Mouse (Mus musculus) liver, embryonic 14.5 days (tissue): ENCODE results near the gene Rragd. TPM values are rescaled to one million over a fixed set of nuclear protein-coding genes. Genes with fewer than 3 reads are reported as not detected.

Experiments
- ATAC-seq: fragments of 200-750 bp; cut with Nextera tagmentation; 2 replicates; pipeline ENCODE4 v1.8.0; 2017; ENCODE audit warnings: moderate number of reproducible peaks, mild to moderate bottlenecking, moderate library complexity; ENCODE audit not compliant: insufficient read depth
- DNase-seq, 3 experiments: peaks; one replicate each; pipeline ENCODE4 v3.0.0-alpha.2; 2012 to 2013; ENCODE audit warnings: low read depth in 3 of 3, low spot score in 3 of 3
- H3K27ac ChIP-seq: fragments of 300-500 bp; sonication (generic); 2 replicates; pipeline ENCODE4 v1.5.1; 2014; ENCODE audit warnings: moderate library complexity, mild to moderate bottlenecking, control low read depth, inconsistent platforms
- H3K27me3 ChIP-seq: fragments of 300-500 bp; sonication (generic); 2 replicates; pipeline ENCODE4 v1.6.1; 2014; ENCODE audit warnings: mild to moderate bottlenecking, low read length, moderate library complexity; ENCODE audit not compliant: control insufficient read depth, insufficient read depth
- H3K36me3 ChIP-seq: fragments of 300-500 bp; sonication (generic); replicated peaks from 2 replicates; pipeline ENCODE4 v1.6.1; 2014; ENCODE audit warnings: low read depth; ENCODE audit not compliant: control insufficient read depth, insufficient read depth
- H3K4me1 ChIP-seq, 2 experiments: fragments of 200-500 bp in 1 of 2; fragments of 300-500 bp in 1 of 2; sonication (generic) in 1 of 2; replicated peaks; 2 replicates each; pipeline ENCODE4 v1.6.1; 2012 to 2014; ENCODE audit warnings: antibody characterized with exemption in 1 of 2, inconsistent platforms in 1 of 2, low read length in 1 of 2; ENCODE audit not compliant: control insufficient read depth in 2 of 2, insufficient read depth in 2 of 2
- H3K4me2 ChIP-seq: fragments of 300-500 bp; sonication (generic); 2 replicates; pipeline ENCODE4 v1.6.1; 2014; ENCODE audit warnings: low read depth, mild to moderate bottlenecking, control low read depth, moderate library complexity
- H3K4me3 ChIP-seq, 2 experiments: fragments of 200-500 bp in 1 of 2; fragments of 300-500 bp in 1 of 2; sonication (generic) in 1 of 2; 2 replicates each; pipeline ENCODE4 v1.5.1; 2012 to 2014; ENCODE audit warnings: low read depth in 2 of 2, low read length in 2 of 2, mild to moderate bottlenecking in 2 of 2, control low read depth in 1 of 2, inconsistent platforms in 1 of 2, moderate library complexity in 1 of 2; ENCODE audit not compliant: insufficient read depth in 1 of 2
- H3K9ac ChIP-seq: fragments of 300-500 bp; sonication (generic); replicated peaks from 2 replicates; pipeline ENCODE4 v1.6.1; 2014; ENCODE audit warnings: mild to moderate bottlenecking, control low read depth, moderate library complexity
- H3K9me3 ChIP-seq: fragments of 300-500 bp; sonication (generic); 2 replicates; pipeline ENCODE4 v1.6.1; 2016; ENCODE audit warnings: low read length, mixed read lengths; ENCODE audit not compliant: control insufficient read depth
- CTCF ChIP-seq: IDR thresholded peaks from 2 replicates; pipeline ENCODE4 v1.5.1; 2016; ENCODE audit warnings: antibody characterized with exemption, low read depth, control low read depth
- EP300 ChIP-seq: IDR thresholded peaks from 2 replicates; pipeline ENCODE4 v1.6.1; 2016; ENCODE audit warnings: antibody characterized with exemption, low read depth
- whole genome bisulfite sequencing: fragments of 180-500 bp; shearing (Covaris S2); extraction: QIAGEN DNeasy Blood & Tissue Kit; methylation state at CpG from one replicate; pipeline ENCODE4 v1.1.7; 2014; ENCODE audit not compliant: insufficient replicate concordance; 5-methylcytosine and 5-hydroxymethylcytosine counted together
- polyA plus RNA-seq, 2 experiments: library from polyadenylated mRNA; depleted of rRNA in 1 of 2; stranded (reverse) in 1 of 2; unstranded in 1 of 2; fragments of >200 nt; fragmentation: Nextera tagmentation in 1 of 2; extraction: Ambion mirVana in 1 of 2; gene quantifications; 2 replicates each; pipeline versions ENCODE4 v1.2.1 to v1.2.3; 2012 to 2014

Gene Rragd
- polyA plus RNA-seq, 2 experiments: 2.4 to 2.6 TPM

DNA sequence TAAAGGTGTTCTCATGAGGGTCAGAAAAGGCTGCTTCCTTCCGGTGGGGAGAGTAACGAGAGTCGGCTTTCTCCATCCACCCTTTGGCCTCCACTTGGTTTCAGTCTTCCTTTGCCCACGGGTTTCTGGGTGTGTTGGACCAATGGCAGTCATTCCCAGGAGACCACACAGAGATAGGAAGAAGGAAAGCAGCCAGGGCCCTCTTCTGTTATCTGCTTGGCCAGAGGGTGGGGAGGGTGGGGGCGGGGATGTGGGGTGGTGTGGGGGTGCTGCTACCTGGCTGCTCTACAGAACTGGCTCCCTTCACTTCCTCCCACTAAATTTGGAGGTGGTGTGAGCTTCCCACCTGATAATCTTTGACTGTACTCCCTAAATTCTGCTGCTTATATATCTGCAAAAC is 1.2 kb upstream of the Rragd start:
- ATAC-seq (peak; percentile 48), DNase-seq (no peak)
- peak overlapping the region; percentile 78 for H3K4me2 ChIP-seq
- no peaks in the 10 kb centered on the region for H3K36me3 ChIP-seq
- peak overlapping the region; percentile 8 to 23; a peak in 1 of 4 replicates for H3K4me3 ChIP-seq
- WGBS: 9% methylated on average over 5 of the region's 5 CpGs
- no peaks in the 10 kb centered on the region for H3K9me3 ChIP-seq
- H3K4me1 ChIP-seq: peaks cover 20 to 29% of the 10 kb centered on the region in 2 experiments
- peaks cover 41% of the 10 kb centered on the region for H3K27me3 ChIP-seq
- no peak overlapping the region for H3K9ac ChIP-seq
- no peak for TF ChIP-seq CTCF
- TF ChIP-seq EP300: no peak
- H3K27ac ChIP-seq: no peak overlapping the region

GRCm38 (mm10) chr4:32982041-32982715 is 659 bp upstream of the Rragd start:
- no peak for ATAC-seq
- H3K9me3 ChIP-seq: no peaks in the 10 kb centered on the region
- H3K9ac ChIP-seq: no peak overlapping the region
- peak overlapping the region; percentile 78 for H3K4me2 ChIP-seq
- no peak overlapping the region for H3K27ac ChIP-seq
- WGBS: 8% methylated on average over 15 of the region's 15 CpGs
- H3K27me3 ChIP-seq: peaks cover 41% of the 10 kb centered on the region
- H3K4me1 ChIP-seq: peaks cover 23 to 31% of the 10 kb centered on the region in 2 experiments
- H3K36me3 ChIP-seq: no peaks in the 10 kb centered on the region
- DNase-seq: no peak
- H3K4me3 ChIP-seq: peak overlapping the region in 1 of 2 experiments; percentile 59; a peak in 2 of 4 replicates
- TF ChIP-seq EP300 (no peak), CTCF (no peak)

DNA sequence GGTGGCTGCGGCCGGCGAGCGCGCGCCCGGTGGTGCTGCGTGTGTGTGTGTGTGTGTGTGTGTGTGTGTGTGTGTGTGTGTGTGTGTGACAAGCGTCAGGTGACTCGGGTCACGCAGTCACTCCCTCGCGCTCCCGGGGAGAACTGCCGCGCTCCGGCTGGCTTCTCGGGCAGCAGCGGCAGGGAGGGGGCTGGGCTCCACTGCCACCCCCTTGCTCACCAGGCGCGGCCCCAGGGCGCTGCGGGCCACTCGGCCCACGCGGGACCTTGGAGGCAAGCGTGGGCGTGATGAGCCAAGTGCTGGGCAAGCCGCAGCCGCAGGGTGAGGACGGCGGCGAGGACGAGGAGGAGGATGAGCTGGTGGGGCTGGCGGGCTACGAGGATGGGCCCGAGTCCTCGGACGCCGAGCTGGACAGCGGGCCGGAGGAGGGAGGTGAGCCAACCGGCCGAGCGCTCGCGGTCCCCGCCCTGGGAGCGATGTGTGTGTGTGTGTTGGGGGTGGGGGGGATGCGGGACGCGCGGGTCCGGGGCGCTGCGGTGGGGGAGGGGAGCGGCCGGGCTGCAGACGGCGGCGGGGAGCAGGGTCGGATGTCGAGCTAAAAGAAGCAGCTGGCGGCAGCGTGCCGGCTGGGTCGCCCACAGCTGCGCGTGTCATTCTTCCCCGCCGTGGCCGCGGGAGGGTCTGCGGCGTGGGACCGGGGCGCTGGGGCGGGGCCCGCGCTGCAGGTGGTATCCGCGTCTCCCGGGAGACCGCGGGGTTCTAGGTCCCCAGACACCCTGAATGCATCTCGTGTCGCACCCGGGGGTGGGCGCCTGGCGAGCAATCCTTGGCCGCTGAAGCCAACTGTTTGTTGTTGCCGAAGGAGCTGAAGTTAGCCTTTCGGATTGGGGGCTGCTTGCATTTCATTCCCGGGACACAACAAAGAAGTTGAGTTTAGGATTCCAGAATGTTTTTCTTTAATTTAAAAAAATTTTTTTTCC is 629 bp downstream of the Rragd start:
- H3K4me2 ChIP-seq: peak overlapping the region; percentile 78
- 1% methylated on average over 84 of the region's 94 CpGs for WGBS
- H3K36me3 ChIP-seq: no peaks in the 10 kb centered on the region
- ATAC-seq (no peak), DNase-seq (no peak)
- peak overlapping the region; percentile 59 to 61 for H3K4me3 ChIP-seq
- H3K9me3 ChIP-seq: no peaks in the 10 kb centered on the region
- peak overlapping the region; percentile 53 for H3K9ac ChIP-seq
- H3K27ac ChIP-seq: no peak overlapping the region
- peaks cover 41% of the 10 kb centered on the region for H3K27me3 ChIP-seq
- H3K4me1 ChIP-seq: peaks cover 30 to 42% of the 10 kb centered on the region in 2 experiments
- TF ChIP-seq EP300 (no peak), CTCF (no peak)

DNA sequence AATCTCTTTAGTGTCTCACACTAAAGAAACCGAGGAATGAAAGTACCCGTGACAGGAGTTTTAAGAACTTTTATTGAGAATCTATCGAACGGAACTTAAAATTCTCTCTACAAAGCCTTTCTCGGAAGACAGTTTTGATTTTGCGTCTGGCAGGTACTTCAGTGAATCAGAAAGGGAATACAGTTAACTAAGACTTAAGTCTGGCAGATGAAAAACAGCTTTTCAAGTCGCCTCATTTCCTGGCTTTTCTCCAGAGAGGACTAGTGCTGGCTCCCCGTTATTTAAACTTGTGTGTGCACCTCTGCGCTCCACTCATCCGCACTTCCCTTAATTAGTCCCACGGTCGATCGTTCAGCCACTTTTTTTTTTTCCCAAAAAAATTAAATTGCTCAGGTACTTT is 1.4 kb downstream of the Rragd start:
- Histone ChIP-seq H3K4me1 (peaks cover 31 to 43% of the 10 kb centered on the region in 2 experiments), H3K4me2 (peak overlapping the region; percentile 78), H3K9me3 (no peaks in the 10 kb centered on the region), H3K36me3 (no peaks in the 10 kb centered on the region), H3K4me3 (peak overlapping the region; percentile 59 to 61), H3K27me3 (peaks cover 41% of the 10 kb centered on the region), H3K27ac (no peak overlapping the region), H3K9ac (peak overlapping the region; percentile 53)
- ATAC-seq (no peak), DNase-seq (no peak)
- no peak for TF ChIP-seq EP300
- no peak for TF ChIP-seq CTCF
- WGBS: 2% methylated on average over 13 of the region's 13 CpGs
